Mouse (Mus musculus) activated CD4-positive, CD25-positive, alpha-beta regulatory T cell, adult 4 months (primary cell): ENCODE measurements around the gene Tmem104. TPM values are rescaled to one million over a fixed set of nuclear protein-coding genes. Genes with fewer than 3 reads are reported as not detected.

Source experiments
- ATAC-seq: one replicate; pipeline ENCODE4 v1.8.0; 2017
- polyA plus RNA-seq, 2 experiments: library from polyadenylated mRNA; unstranded; fragments of 100-300 nt; shearing (Covaris generic); gene quantifications; one replicate each; pipeline ENCODE4 v1.2.1; 2017

The Tmem104 gene
- polyA plus RNA-seq, 2 experiments from 2014 or later, result 9.3 to 11.9 TPM

- no peak for ATAC-seq
These were observed 96.8 kb downstream of the Tmem104 start for GRCm38 (mm10) chr11:115283891-115284620.

- no peak for ATAC-seq
These were observed 98.0 kb downstream of the Tmem104 start for GRCm38 (mm10) chr11:115285282-115285681.

GRCm38 (mm10) chr11:115286201-115286993 lies 99.1 kb downstream of the Tmem104 start:
- ATAC-seq, result no peak

- ATAC-seq, result no peak
These were observed 100.1 kb downstream of the Tmem104 start for GRCm38 (mm10) chr11:115287386-115287785.

GRCm38 (mm10) chr11:115288305-115288704 lies 101.0 kb downstream of the Tmem104 start:
- no peak for ATAC-seq

GRCm38 (mm10) chr11:115289885-115290284 lies 102.6 kb downstream of the Tmem104 start:
- no peak for ATAC-seq

- ATAC-seq, result no peak
These were observed 103.0 kb downstream of the Tmem104 start for GRCm38 (mm10) chr11:115290314-115290713.

- ATAC-seq, result no peak
These were observed 103.6 kb downstream of the Tmem104 start for GRCm38 (mm10) chr11:115290919-115291318.

- no peak for ATAC-seq
These were observed 104.2 kb downstream of the Tmem104 start for GRCm38 (mm10) chr11:115291503-115291902.

- no peak for ATAC-seq
These were observed 105.5 kb downstream of the Tmem104 start for GRCm38 (mm10) chr11:115292631-115293375.

GRCm38 (mm10) chr11:115295939-115296338 lies 108.7 kb downstream of the Tmem104 start:
- ATAC-seq, result no peak

Other genes starting within 250 kb of the Tmem104 start
- gene Cd300c, start 218.3 kb upstream of the Tmem104 start, polyA plus RNA-seq, result not detected
- under 1 TPM; 0.44 to 0.69 TPM for gene Cd300ld, start 197.6 kb upstream of the Tmem104 start, polyA plus RNA-seq
- gene Cd300c2, start 185.6 kb upstream of the Tmem104 start, polyA plus RNA-seq, result not detected
- gene Cd300ld2, start 171.3 kb upstream of the Tmem104 start, polyA plus RNA-seq, result not detected
- not detected for gene Cd300ld4, start 160.5 kb upstream of the Tmem104 start, polyA plus RNA-seq
- gene Cd300ld5, start 149.7 kb upstream of the Tmem104 start, polyA plus RNA-seq, result not detected
- not detected for gene Cd300ld3, start 139.1 kb upstream of the Tmem104 start, polyA plus RNA-seq
- gene Cd300e, start 125.3 kb upstream of the Tmem104 start, polyA plus RNA-seq, result not detected
- gene Rab37, start 96.1 kb upstream of the Tmem104 start, polyA plus RNA-seq, result 100 to 1,000 TPM; 149 to 158 TPM
- 1 to 10 TPM in 1 of 2 experiments, under 1 TPM in 1; 0.37 to 1.5 TPM for gene Cd300lf, start 53.5 kb upstream of the Tmem104 start, polyA plus RNA-seq
- 100 to 1,000 TPM; 166 to 228 TPM for gene Slc9a3r1, start 24.1 kb upstream of the Tmem104 start, polyA plus RNA-seq
- 10 to 100 TPM; 14.0 to 14.6 TPM for gene Nat9, start 372 bp downstream of the Tmem104 start, polyA plus RNA-seq
- gene Grin2c, start 79.8 kb downstream of the Tmem104 start, polyA plus RNA-seq, result not detected
- gene Fdxr, start 89.6 kb downstream of the Tmem104 start, polyA plus RNA-seq, result 10 to 100 TPM; 18.4 to 26.6 TPM
- under 1 TPM; 0.56 to 0.57 TPM for gene Fads6, start 110.2 kb downstream of the Tmem104 start, polyA plus RNA-seq
- gene Otop2, start 119.7 kb downstream of the Tmem104 start, polyA plus RNA-seq, result not detected
- not detected for gene Ush1g, start 134.6 kb downstream of the Tmem104 start, polyA plus RNA-seq
- under 1 TPM in 1 of 2 experiments, not detected in 1; 0.13 TPM for gene Otop3, start 147.2 kb downstream of the Tmem104 start, polyA plus RNA-seq
- gene Hid1, start 180.3 kb downstream of the Tmem104 start, polyA plus RNA-seq, result 1 to 10 TPM; 2.6 to 3.2 TPM
- under 1 TPM in 1 of 2 experiments, not detected in 1; 0.12 TPM for gene Cdr2l, start 194.4 kb downstream of the Tmem104 start, polyA plus RNA-seq
- 100 to 1,000 TPM; 206 to 214 TPM for gene Mrpl58, start 216.3 kb downstream of the Tmem104 start, polyA plus RNA-seq
- 100 to 1,000 TPM; 705 to 855 TPM for gene Atp5h, start 232.5 kb downstream of the Tmem104 start, polyA plus RNA-seq
- 10 to 100 TPM in 1 of 2 experiments, 1 to 10 TPM in 1; 6.9 to 12.2 TPM for gene Kctd2, start 232.6 kb downstream of the Tmem104 start, polyA plus RNA-seq